Mouse (Mus musculus) kidney, adult 18-20 months (tissue): ENCODE measurements around the gene Rnf223.
A peak's percentile ranks its signal among the peaks of the same experiment; 100 is the strongest.
"Not testable (repeated sequence)": the region's sequence is repeated elsewhere in the genome, so short reads cannot be mapped to it uniquely, and the experiment has no call there.

ENCODE experiments used
- DNase-seq: peaks from one replicate; pipeline ENCODE4 v3.0.0; 2021

Rnf223 gene

GRCm38 (mm10) chr4:156130940-156131339 lies 627 bp downstream of the Rnf223 start:
- no peak for DNase-seq

GRCm38 (mm10) chr4:156133334-156133733 lies 3.0 kb downstream of the Rnf223 start:
- no peak for DNase-seq

GRCm38 (mm10) chr4:156133943-156134605 lies 3.8 kb downstream of the Rnf223 start:
- DNase-seq, result peak; percentile 34

GRCm38 (mm10) chr4:156135112-156135511 lies 4.8 kb downstream of the Rnf223 start:
- DNase-seq, result no peak

- no peak for DNase-seq
These were observed 5.5 kb downstream of the Rnf223 start for GRCm38 (mm10) chr4:156135801-156136200.

- DNase-seq, result no peak
These were observed 6.2 kb downstream of the Rnf223 start for GRCm38 (mm10) chr4:156136285-156137100.

- DNase-seq, result not testable (repeated sequence)
These were observed 20.6 kb downstream of the Rnf223 start for GRCm38 (mm10) chr4:156150887-156151286.

- no peak for DNase-seq
These were observed 24.5 kb downstream of the Rnf223 start for GRCm38 (mm10) chr4:156154771-156155170.

- no peak for DNase-seq
These were observed 36.2 kb downstream of the Rnf223 start for GRCm38 (mm10) chr4:156166477-156166876.

- DNase-seq, result no peak
These were observed 38.3 kb downstream of the Rnf223 start for GRCm38 (mm10) chr4:156168611-156169010.

- DNase-seq, result no peak
These were observed 38.8 kb downstream of the Rnf223 start for GRCm38 (mm10) chr4:156169129-156169528.

- no peak for DNase-seq
These were observed 41.5 kb downstream of the Rnf223 start for GRCm38 (mm10) chr4:156171828-156172227.

- no peak for DNase-seq
These were observed 47.3 kb downstream of the Rnf223 start for GRCm38 (mm10) chr4:156177630-156178029.
